Mouse (Mus musculus): ENCODE data around the gene Fads6. TPM values are rescaled to one million over a fixed set of nuclear protein-coding genes. Genes with fewer than 3 reads are reported as not detected.

Gene Fads6
- total RNA-seq, 1 experiment = 2.1 TPM

DNA sequence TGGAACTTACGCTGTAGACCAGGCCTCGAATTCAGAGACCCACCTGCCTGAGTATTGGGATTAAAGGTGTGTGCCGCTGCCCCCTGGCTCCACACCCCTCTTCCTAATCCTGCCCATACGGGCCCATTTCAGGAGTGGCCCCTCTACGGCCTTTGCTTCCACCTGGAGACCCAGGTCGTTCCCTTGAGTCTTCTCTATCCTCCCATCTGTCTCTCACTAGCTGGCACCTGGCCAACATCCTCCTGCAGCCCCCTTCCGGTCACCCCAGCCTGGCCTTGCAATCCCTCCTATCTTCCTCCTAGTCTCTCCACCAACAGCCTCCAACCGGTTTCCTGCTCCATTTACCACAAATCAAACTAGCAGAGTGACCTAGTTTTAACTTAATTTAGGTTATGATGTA lies 7.6 kb downstream of the Fads6 start:
- no peak for TF ChIP-seq MAFK (IDR thresholded peaks at IDR 0.05; ENCODE audit: insufficient read depth, low read depth, low read length)
- no peak for TF ChIP-seq ZC3H11A (IDR thresholded peaks at IDR 0.05; ENCODE audit: borderline replicate concordance, low read depth, low read length)
- no peak for TF ChIP-seq HCFC1 (IDR thresholded peaks at IDR 0.05; ENCODE audit: borderline replicate concordance, insufficient read depth, low read length)
- Histone ChIP-seq H3K4me3 (ENCODE audit: insufficient read depth in 1 of 2, low read depth in 1 of 2, low read length in 2 of 2, poor library complexity in 1 of 2, severe bottlenecking in 1 of 2) (no peak overlapping the region), H3K9ac (ENCODE audit: insufficient read depth, low read depth, low read length, poor library complexity, severe bottlenecking) (no peak overlapping the region), H3K36me3 (ENCODE audit: control insufficient read depth, insufficient read depth, low read length, poor library complexity, severe bottlenecking) (no peaks in the 10 kb centered on the region), H3K9me3 (ENCODE audit: control insufficient read depth, insufficient read depth, low read depth, low read length) (no peaks in the 10 kb centered on the region), H3K4me1 (ENCODE audit: control insufficient read depth in 2 of 2, insufficient read depth in 2 of 2, low read length in 2 of 2, poor library complexity in 1 of 2) (peaks cover 3 to 25% of the 10 kb centered on the region in 2 experiments; a peak in 2 of 4 replicates), H3K27ac (ENCODE audit: insufficient read depth, low read depth, low read length, poor library complexity, severe bottlenecking) (no peak overlapping the region)
- in situ Hi-C loops (cut with MboI; ENCODE audit: low sequenced_read_pairs in 2 of 2, unreplicated experiment in 2 of 2) = no loop called here
- DNase-seq (ENCODE audit: low read depth, low spot score) = no peak

DNA sequence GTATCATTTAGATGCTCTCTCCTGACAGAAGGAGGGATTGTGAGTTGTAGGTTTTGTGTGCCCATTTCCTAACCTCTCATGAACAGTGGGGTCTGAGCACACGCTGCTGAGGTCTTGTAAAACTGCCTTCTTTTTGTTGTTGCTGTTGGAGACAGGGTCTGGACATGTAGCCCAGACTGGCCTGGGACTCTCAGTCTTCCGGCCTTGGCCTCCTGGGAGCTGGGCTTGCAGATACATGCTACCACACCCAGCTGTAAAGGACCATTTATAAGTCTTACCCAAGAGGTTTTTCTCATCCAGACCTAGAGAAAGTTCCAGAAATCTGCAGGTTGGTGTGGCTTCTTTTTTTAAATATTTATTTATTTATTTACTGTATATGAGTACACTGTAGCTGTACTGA lies 9.2 kb downstream of the Fads6 start:
- DNase-seq (ENCODE audit: low read depth, low spot score) = no peak
- TF ChIP-seq HCFC1 (IDR thresholded peaks at IDR 0.05; ENCODE audit: borderline replicate concordance, insufficient read depth, low read length) = no peak
- no peak for TF ChIP-seq ZC3H11A (IDR thresholded peaks at IDR 0.05; ENCODE audit: borderline replicate concordance, low read depth, low read length)
- no peak for TF ChIP-seq CHD2 (IDR thresholded peaks at IDR 0.05; ENCODE audit: low read depth, low read length)
- no peak for TF ChIP-seq MAFK (IDR thresholded peaks at IDR 0.05; ENCODE audit: insufficient read depth, low read depth, low read length)
- no peak for TF ChIP-seq ZNF384 (IDR thresholded peaks at IDR 0.05; ENCODE audit: low read depth, low read length)
- no peak overlapping the region for H3K4me3 ChIP-seq (ENCODE audit: insufficient read depth in 1 of 2, low read depth in 1 of 2, low read length in 2 of 2, poor library complexity in 1 of 2, severe bottlenecking in 1 of 2)
- no peaks in the 10 kb centered on the region for H3K36me3 ChIP-seq (ENCODE audit: control insufficient read depth, insufficient read depth, low read length, poor library complexity, severe bottlenecking)
- H3K4me1 ChIP-seq (ENCODE audit: control insufficient read depth in 2 of 2, insufficient read depth in 2 of 2, low read length in 2 of 2, poor library complexity in 1 of 2) = peaks cover 3 to 15% of the 10 kb centered on the region in 2 experiments; a peak in 2 of 4 replicates
- no peak overlapping the region for H3K9ac ChIP-seq (ENCODE audit: insufficient read depth, low read depth, low read length, poor library complexity, severe bottlenecking)
- in situ Hi-C loops (cut with MboI; ENCODE audit: low sequenced_read_pairs in 2 of 2, unreplicated experiment in 2 of 2) = no loop called here
- no peak overlapping the region for H3K27ac ChIP-seq (ENCODE audit: insufficient read depth, low read depth, low read length, poor library complexity, severe bottlenecking)
- no peaks in the 10 kb centered on the region for H3K9me3 ChIP-seq (ENCODE audit: control insufficient read depth, insufficient read depth, low read depth, low read length)

DNA sequence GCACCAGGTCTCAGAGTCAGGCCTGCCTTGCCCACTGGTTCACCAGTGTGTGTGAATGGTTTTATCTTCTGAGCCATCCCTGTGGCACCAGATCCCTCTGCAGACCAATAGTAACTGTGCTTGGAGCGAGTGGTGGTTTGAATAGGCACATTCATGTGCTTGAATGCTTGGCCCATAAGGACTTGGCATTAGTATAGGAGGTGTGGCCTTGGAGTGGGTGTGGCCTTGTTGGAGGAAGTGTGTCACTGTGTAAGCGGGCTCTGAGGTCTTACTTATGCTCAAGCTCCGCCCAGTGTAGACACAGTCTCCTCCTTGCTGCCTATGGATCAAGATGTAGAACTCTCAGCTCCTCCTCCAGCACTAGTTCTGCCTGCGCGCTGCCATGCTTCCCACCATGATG lies 10.1 kb downstream of the Fads6 start:
- DNase-seq (ENCODE audit: low read depth, low spot score) = no peak
- no peak for TF ChIP-seq ZC3H11A (IDR thresholded peaks at IDR 0.05; ENCODE audit: borderline replicate concordance, low read depth, low read length)
- TF ChIP-seq HCFC1 (IDR thresholded peaks at IDR 0.05; ENCODE audit: borderline replicate concordance, insufficient read depth, low read length) = no peak
- no peak for TF ChIP-seq CHD2 (IDR thresholded peaks at IDR 0.05; ENCODE audit: low read depth, low read length)
- no peak for TF ChIP-seq ZNF384 (IDR thresholded peaks at IDR 0.05; ENCODE audit: low read depth, low read length)
- no peak for TF ChIP-seq MAFK (IDR thresholded peaks at IDR 0.05; ENCODE audit: insufficient read depth, low read depth, low read length)
- Histone ChIP-seq H3K4me3 (ENCODE audit: insufficient read depth in 1 of 2, low read depth in 1 of 2, low read length in 2 of 2, poor library complexity in 1 of 2, severe bottlenecking in 1 of 2) (no peak overlapping the region), H3K4me1 (ENCODE audit: control insufficient read depth in 2 of 2, insufficient read depth in 2 of 2, low read length in 2 of 2, poor library complexity in 1 of 2) (peaks cover 2 to 13% of the 10 kb centered on the region in 2 experiments; a peak in 2 of 4 replicates), H3K27ac (ENCODE audit: insufficient read depth, low read depth, low read length, poor library complexity, severe bottlenecking) (no peak overlapping the region), H3K9ac (ENCODE audit: insufficient read depth, low read depth, low read length, poor library complexity, severe bottlenecking) (no peak overlapping the region), H3K36me3 (ENCODE audit: control insufficient read depth, insufficient read depth, low read length, poor library complexity, severe bottlenecking) (no peaks in the 10 kb centered on the region), H3K9me3 (ENCODE audit: control insufficient read depth, insufficient read depth, low read depth, low read length) (no peaks in the 10 kb centered on the region)
- in situ Hi-C loops (cut with MboI; ENCODE audit: low sequenced_read_pairs in 2 of 2, unreplicated experiment in 2 of 2) = no loop called here

DNA sequence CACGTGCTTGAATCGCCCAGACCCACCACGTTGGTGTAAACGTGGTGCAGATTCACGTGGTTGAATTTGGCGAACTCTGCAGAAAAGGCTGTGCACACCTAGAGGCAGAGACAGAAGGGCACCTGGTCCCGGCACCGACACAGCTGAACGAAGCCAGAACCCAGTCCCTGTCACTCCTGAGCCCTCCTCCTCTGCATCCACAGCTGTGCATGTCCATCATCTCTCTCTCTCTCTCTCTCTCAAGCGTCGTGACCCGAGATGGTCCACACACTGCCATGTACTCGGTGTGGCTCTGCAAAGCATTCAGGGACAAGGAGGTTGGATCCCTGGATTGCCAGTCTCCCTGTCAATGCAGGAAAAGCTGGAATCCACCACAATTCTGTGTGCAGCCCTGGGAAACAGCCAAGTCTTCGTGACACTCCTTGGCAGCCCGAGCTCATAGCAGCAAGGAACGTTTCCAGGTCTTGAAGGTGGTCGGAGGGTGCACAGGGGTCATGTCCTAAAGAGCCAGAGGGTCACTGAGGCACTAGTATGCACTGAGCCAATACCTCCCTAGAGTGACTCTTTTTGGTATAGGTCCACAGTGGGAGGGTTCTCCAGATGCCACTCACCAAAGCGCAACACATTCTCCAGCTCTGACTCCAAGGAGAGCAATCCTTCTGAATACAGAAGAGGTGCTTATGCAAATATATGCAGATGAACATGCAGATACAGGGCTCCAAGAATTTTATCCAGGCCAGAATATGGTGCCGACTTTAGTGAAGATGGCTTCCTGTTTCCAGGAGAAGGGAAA lies 11.1 kb downstream of the Fads6 start:
- no peaks in the 10 kb centered on the region for H3K36me3 ChIP-seq (ENCODE audit: control insufficient read depth, insufficient read depth, low read length, poor library complexity, severe bottlenecking)
- no peak overlapping the region for H3K9ac ChIP-seq (ENCODE audit: insufficient read depth, low read depth, low read length, poor library complexity, severe bottlenecking)
- H3K4me3 ChIP-seq (ENCODE audit: insufficient read depth in 1 of 2, low read depth in 1 of 2, low read length in 2 of 2, poor library complexity in 1 of 2, severe bottlenecking in 1 of 2) = no peak overlapping the region
- in situ Hi-C loops (cut with MboI; ENCODE audit: low sequenced_read_pairs in 2 of 2, unreplicated experiment in 2 of 2) = no loop called here
- peaks cover 0 to 3% of the 10 kb centered on the region in 2 experiments; a peak in 1 of 4 replicates for H3K4me1 ChIP-seq (ENCODE audit: control insufficient read depth in 2 of 2, insufficient read depth in 2 of 2, low read length in 2 of 2, poor library complexity in 1 of 2)
- no peak overlapping the region for H3K27ac ChIP-seq (ENCODE audit: insufficient read depth, low read depth, low read length, poor library complexity, severe bottlenecking)
- DNase-seq (ENCODE audit: low read depth, low spot score) = no peak
- no peak for TF ChIP-seq ZNF384 (IDR thresholded peaks at IDR 0.05; ENCODE audit: low read depth, low read length)
- TF ChIP-seq HCFC1 (IDR thresholded peaks at IDR 0.05; ENCODE audit: borderline replicate concordance, insufficient read depth, low read length) = no peak
- no peak for TF ChIP-seq CHD2 (IDR thresholded peaks at IDR 0.05; ENCODE audit: low read depth, low read length)
- no peak for TF ChIP-seq MAFK (IDR thresholded peaks at IDR 0.05; ENCODE audit: insufficient read depth, low read depth, low read length)
- no peak for TF ChIP-seq ZC3H11A (IDR thresholded peaks at IDR 0.05; ENCODE audit: borderline replicate concordance, low read depth, low read length)
- no peaks in the 10 kb centered on the region for H3K9me3 ChIP-seq (ENCODE audit: control insufficient read depth, insufficient read depth, low read depth, low read length)
